Mouse (Mus musculus) CH12.LX (cell line): ENCODE results near the gene Ociad2. TPM values are rescaled to one million over a fixed set of nuclear protein-coding genes. Genes with fewer than 3 reads are reported as not detected.

ENCODE experiments used
- DNase-seq: peaks from one replicate; pipeline ENCODE4 v3.0.0-alpha.2; 2013; ENCODE audit errors: extremely low read depth
- H3K27ac ChIP-seq: 2 replicates; pipeline ENCODE4 v1.5.1; 2012; ENCODE audit warnings: low read depth, mild to moderate bottlenecking, control low read depth, moderate library complexity; ENCODE audit not compliant: insufficient read depth
- H3K27me3 ChIP-seq: replicated peaks from 2 replicates; pipeline ENCODE3; 2012; ENCODE audit warnings: inconsistent platforms
- H3K36me3 ChIP-seq, 2 experiments: replicated peaks in 1 of 2; 2 replicates each; pipeline versions ENCODE3 to v1.6.1; 2012; ENCODE audit warnings: inconsistent platforms in 1 of 2, low read length in 1 of 2, mild to moderate bottlenecking in 1 of 2, mixed read lengths in 1 of 2, moderate library complexity in 1 of 2; ENCODE audit not compliant: control insufficient read depth in 1 of 2, insufficient read depth in 1 of 2
- H3K4me1 ChIP-seq, 2 experiments: 2 replicates each; pipeline ENCODE4 v1.6.1; 2012; ENCODE audit warnings: inconsistent platforms in 1 of 2, moderate library complexity in 1 of 2; ENCODE audit not compliant: insufficient read depth in 2 of 2, control insufficient read depth in 1 of 2
- H3K4me2 ChIP-seq: 2 replicates; pipeline ENCODE4 v1.6.1; 2012; ENCODE audit warnings: low read depth, mild to moderate bottlenecking, control low read depth; ENCODE audit not compliant: poor library complexity, insufficient read depth, severe bottlenecking
- H3K4me3 ChIP-seq, 3 experiments: fragments of 150-350 bp in 1 of 3; sonication (generic) in 1 of 3; replicated peaks in 1 of 3; 2 replicates each; pipeline versions ENCODE3 to v1.5.1; 2011 to 2012; ENCODE audit warnings: low read depth in 2 of 3, low read length in 2 of 3, mild to moderate bottlenecking in 2 of 3, moderate library complexity in 2 of 3, control low read depth in 1 of 3, improper control_type of control experiment in 1 of 3, inconsistent platforms in 1 of 3, mixed read lengths in 1 of 3; ENCODE audit not compliant: poor library complexity in 1 of 3
- H3K79me2 ChIP-seq: replicated peaks from 2 replicates; pipeline ENCODE4 v1.6.1; 2012; ENCODE audit warnings: mild to moderate bottlenecking, moderate library complexity; ENCODE audit not compliant: control insufficient read depth, poor library complexity, insufficient read depth, severe bottlenecking; ENCODE audit errors: extremely low read depth
- H3K9ac ChIP-seq: 2 replicates; pipeline ENCODE4 v1.6.1; 2012; ENCODE audit warnings: low read depth, mild to moderate bottlenecking, control low read depth, moderate library complexity; ENCODE audit not compliant: insufficient read depth
- H3K9me3 ChIP-seq: replicated peaks from 2 replicates; pipeline ENCODE3; 2012; ENCODE audit warnings: low read length, inconsistent platforms, mixed read lengths
- CHD1 ChIP-seq: IDR thresholded peaks from 2 replicates; pipeline ENCODE4 v1.6.1; 2012; ENCODE audit warnings: low read depth, low read length, improper control_type of control experiment, inconsistent platforms
- CTCF ChIP-seq, 2 experiments: IDR thresholded peaks in 1 of 2; conservative IDR thresholded peaks in 1 of 2; 2 replicates each; pipeline ENCODE4 v1.5.1; 2011 to 2012; ENCODE audit warnings: low read depth in 2 of 2, low read length in 2 of 2, improper control_type of control experiment in 1 of 2, inconsistent platforms in 1 of 2, mild to moderate bottlenecking in 1 of 2, moderate library complexity in 1 of 2
- EP300 ChIP-seq: IDR thresholded peaks from 2 replicates; pipeline ENCODE4 v1.6.1; 2011; ENCODE audit warnings: low read length, improper control_type of control experiment
- GABPA ChIP-seq: IDR thresholded peaks from 2 replicates; pipeline ENCODE4 v1.6.1; 2012; ENCODE audit warnings: low read depth, low read length, improper control_type of control experiment, inconsistent platforms; ENCODE audit not compliant: insufficient replicate concordance
- HCFC1 ChIP-seq: IDR thresholded peaks from 2 replicates; pipeline ENCODE4 v1.6.1; 2012; ENCODE audit warnings: low read depth, mild to moderate bottlenecking, inconsistent platforms, low read length, improper control_type of control experiment
- JUN ChIP-seq: IDR thresholded peaks from 2 replicates; pipeline ENCODE4 v1.6.1; 2011; ENCODE audit warnings: low read depth, mild to moderate bottlenecking, low read length, improper control_type of control experiment, moderate library complexity; ENCODE audit not compliant: insufficient read depth
- JUND ChIP-seq: conservative IDR thresholded peaks from 2 replicates; pipeline ENCODE4 v1.6.1; 2011; ENCODE audit warnings: low read depth, low read length, improper control_type of control experiment
- PAX5 ChIP-seq: IDR thresholded peaks from 2 replicates; pipeline ENCODE4 v1.6.1; 2012; ENCODE audit warnings: low read length, inconsistent platforms, mixed read lengths
- POLR2AphosphoS2 ChIP-seq: IDR thresholded peaks from 2 replicates; pipeline ENCODE4 v1.6.1; 2011; ENCODE audit warnings: low read depth, low read length, improper control_type of control experiment
- RCOR1 ChIP-seq: conservative IDR thresholded peaks from 2 replicates; pipeline ENCODE4 v1.6.1; 2012; ENCODE audit warnings: low read depth, mild to moderate bottlenecking, inconsistent platforms, low read length, improper control_type of control experiment
- SMC3 ChIP-seq: IDR thresholded peaks from 2 replicates; pipeline ENCODE4 v1.6.1; 2011; ENCODE audit warnings: low read depth, low read length, improper control_type of control experiment
- TBP ChIP-seq: conservative IDR thresholded peaks from 2 replicates; pipeline ENCODE4 v1.6.1; 2011; ENCODE audit warnings: low read depth, low read length, improper control_type of control experiment
- TCF12 ChIP-seq: IDR thresholded peaks from 2 replicates; pipeline ENCODE4 v1.6.1; 2014; ENCODE audit warnings: low read depth, mild to moderate bottlenecking, inconsistent platforms, low read length, improper control_type of control experiment
- UBTF ChIP-seq: IDR thresholded peaks from 2 replicates; pipeline ENCODE4 v1.6.1; 2012; ENCODE audit warnings: low read depth, mild to moderate bottlenecking, inconsistent platforms, low read length, improper control_type of control experiment, moderate library complexity
- USF2 ChIP-seq: conservative IDR thresholded peaks from 2 replicates; pipeline ENCODE4 v1.6.1; 2011; ENCODE audit warnings: low read depth, low read length, improper control_type of control experiment
- ZNF384 ChIP-seq: IDR thresholded peaks from 2 replicates; pipeline ENCODE4 v1.6.1; 2012; ENCODE audit warnings: low read depth, low read length, improper control_type of control experiment, inconsistent platforms
- dilution Hi-C: fragments of 300-500 bp; cut with MboI; formaldehyde crosslinking; loops from 2 replicates; pipeline ENCODE4 v1.14.3; 2020; ENCODE audit warnings: low sequenced_read_pairs; ENCODE audit not compliant: extremely low pct_unique_long_range_greater_than_20kb, extremely low pct_ligation_motif_present
- in situ Hi-C: fragments of 300-500 bp; cut with MboI; formaldehyde crosslinking; loops from 3 replicates; pipeline ENCODE4 v1.14.3; 2019; ENCODE audit warnings: low sequenced_read_pairs, low pct_ligation_motif_present, low pct_unique_long_range_greater_than_20kb, mixed read lengths
- polyA plus RNA-seq: library from polyadenylated mRNA; unstranded; fragments of >175 nt; gene quantifications from 2 replicates; pipeline ENCODE4 v1.2.1, GENCODE M21; 2012; ENCODE audit warnings: low read depth; ENCODE audit not compliant: insufficient read length
- total RNA-seq, 2 experiments: library from RNA; depleted of rRNA; stranded (reverse); fragments of 300-350 nt in 1 of 2; fragments of >200 nt in 1 of 2; gene quantifications; 2 replicates each; pipeline ENCODE4 v1.2.3; 2012 to 2014

Gene Ociad2
- total and polyA plus RNA-seq, 3 experiments: 2.3 to 5.3 (median 4.4) TPM

DNA sequence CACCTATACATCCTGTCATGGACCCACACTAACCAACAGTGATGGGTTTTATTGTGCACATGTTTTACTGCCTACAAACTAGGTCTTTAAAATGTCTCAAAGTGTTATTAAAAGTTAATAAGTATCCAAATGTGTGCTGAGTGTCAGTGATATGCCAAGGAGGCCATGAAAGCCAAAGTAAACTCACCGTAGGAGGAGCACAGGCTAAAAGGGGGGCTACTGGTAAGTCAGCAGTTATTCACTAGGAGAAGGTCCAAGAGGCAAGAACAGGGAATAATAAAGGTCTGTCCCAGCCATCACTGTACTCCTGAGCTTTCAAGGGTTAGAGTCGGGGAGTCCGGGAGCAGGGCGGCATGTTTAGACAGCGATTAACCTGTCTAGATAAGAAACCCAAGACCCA, 4.4 kb downstream of the Ociad2 start:
- H3K27me3 ChIP-seq: no peaks in the 10 kb centered on the region
- H3K4me2 ChIP-seq: no peak overlapping the region
- H3K9ac ChIP-seq: no peak overlapping the region
- TF ChIP-seq HCFC1 (no peak), USF2 (no peak), RCOR1 (no peak), JUN (no peak), UBTF (no peak), CTCF (conservative IDR thresholded peaks at IDR 0.05 in 1 of 2, IDR thresholded peaks at IDR 0.05 in 1 of 2; ENCODE audit: low read depth in 2 of 2, low read length in 2 of 2) (no peak), EP300 (no peak), ZNF384 (no peak), TCF12 (no peak), SMC3 (no peak)
- TF ChIP-seq, all 38 proteins: peak for 0
- Histone ChIP-seq H3K9me3 (no peaks in the 10 kb centered on the region), H3K4me1 (peaks cover 17 to 39% of the 10 kb centered on the region in 2 experiments), H3K27ac (no peak overlapping the region), H3K4me3 (no peak overlapping the region), H3K79me2 (no peaks in the 10 kb centered on the region), H3K36me3 (no peaks in the 10 kb centered on the region)
- in situ Hi-C loops (no loop called here), dilution Hi-C loops (no loop called here)
- DNase-seq: no peak

DNA sequence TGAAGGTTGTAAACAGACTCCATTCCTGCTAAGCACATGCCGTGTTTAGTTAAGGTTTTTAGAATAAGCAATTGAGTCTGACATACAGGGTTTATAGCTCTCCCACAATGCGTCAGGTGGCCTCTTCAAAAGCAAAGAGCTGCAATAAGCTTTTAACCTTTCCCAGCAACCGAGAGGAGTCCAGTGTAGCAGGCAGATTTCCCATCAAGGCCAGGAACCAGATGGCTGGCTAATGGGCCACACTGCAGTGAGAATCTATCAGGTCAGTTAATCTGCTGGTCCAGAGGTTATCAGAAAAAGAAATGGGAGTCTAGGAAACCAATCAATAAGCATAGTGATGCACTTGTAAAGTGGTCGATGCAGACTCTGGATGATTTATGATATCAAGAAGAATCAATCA, 9.8 kb downstream of the Ociad2 start:
- in situ Hi-C loops (no loop called here), dilution Hi-C loops (no loop called here)
- DNase-seq: no peak
- H3K79me2 ChIP-seq: no peaks in the 10 kb centered on the region
- H3K9me3 ChIP-seq: no peaks in the 10 kb centered on the region
- no peak overlapping the region for H3K27ac ChIP-seq
- H3K4me3 ChIP-seq: no peak overlapping the region
- H3K4me2 ChIP-seq: no peak overlapping the region
- H3K36me3 ChIP-seq: no peaks in the 10 kb centered on the region
- peaks cover 3 to 28% of the 10 kb centered on the region in 2 experiments; a peak in 3 of 4 replicates for H3K4me1 ChIP-seq
- H3K9ac ChIP-seq: no peak overlapping the region
- TF ChIP-seq UBTF: no peak
- TF ChIP-seq PAX5: no peak
- no peak for TF ChIP-seq SMC3
- no peak for TF ChIP-seq CHD1
- no peak for TF ChIP-seq POLR2AphosphoS2
- no peak for TF ChIP-seq GABPA
- no peaks in the 10 kb centered on the region for H3K27me3 ChIP-seq

DNA sequence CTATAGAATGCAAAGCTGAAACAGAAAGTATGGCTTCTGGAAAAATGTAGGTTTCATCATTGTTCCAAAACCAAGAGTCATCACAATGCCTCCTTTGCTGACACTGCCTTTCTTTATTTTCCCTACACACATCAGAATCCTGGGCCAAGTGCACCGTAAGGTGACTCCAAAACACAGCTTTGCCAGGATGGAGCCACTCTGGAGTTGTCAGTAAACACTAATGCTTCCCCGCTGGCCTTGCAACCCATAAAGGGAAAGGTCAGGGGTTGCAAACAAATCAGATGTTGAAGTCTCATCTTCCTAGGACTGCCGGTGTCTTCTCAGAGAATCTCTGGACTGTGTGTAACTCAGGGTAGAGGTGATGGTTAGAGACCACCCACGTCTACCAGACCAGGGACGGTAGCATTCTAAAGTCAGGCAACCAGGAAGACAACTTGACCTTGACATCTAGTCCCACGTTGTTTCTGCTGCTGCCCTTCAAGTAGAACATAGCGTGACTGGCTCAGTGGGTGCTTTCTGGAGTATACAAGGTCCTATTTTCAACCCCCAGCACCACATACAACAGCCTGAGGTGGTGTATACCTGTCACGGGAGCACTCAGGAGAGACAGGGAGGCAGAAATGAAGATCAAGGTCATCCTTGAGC, 16.2 kb downstream of the Ociad2 start:
- H3K4me1 ChIP-seq: peaks cover 8 to 25% of the 10 kb centered on the region in 2 experiments
- DNase-seq: no peak
- H3K79me2 ChIP-seq: no peaks in the 10 kb centered on the region
- H3K27me3 ChIP-seq: no peaks in the 10 kb centered on the region
- dilution Hi-C loops: no loop called here
- no peak overlapping the region for H3K4me3 ChIP-seq
- no peak overlapping the region for H3K9ac ChIP-seq
- H3K4me2 ChIP-seq: no peak overlapping the region
- in situ Hi-C loops: no loop called here
- no peaks in the 10 kb centered on the region for H3K9me3 ChIP-seq
- TF ChIP-seq POLR2AphosphoS2 (no peak), RCOR1 (no peak), TBP (no peak), ZNF384 (no peak), JUN (no peak), JUND (no peak), SMC3 (no peak)
- H3K27ac ChIP-seq: no peak overlapping the region
- H3K36me3 ChIP-seq: peaks cover 3 to 7% of the 10 kb centered on the region in 2 experiments
